ENCODE assay signal across 19 mouse cellular contexts in genomic region chr1:129624519-129624918, GRCm38 (mm10).
A peak's percentile ranks its signal among the peaks of the same experiment; 100 is the strongest.
DNase-seq lines count a peak whose midpoint lies in the region; ATAC-seq lines count a peak whose summit lies in the region.
"Had no signal": no experiment of that assay in that cellular context is flagged by ENCODE, and none has a peak within 500 bp of the region (broad histone marks: within the 10 kb centered on the region; RNA-seq: fewer than 3 reads in every experiment).

No protein-coding gene starts in this region.

- ATAC-seq in activated CD4-positive, CD25-positive, alpha-beta regulatory T cell, adult 4 months = peak; percentile 32
- peak; percentile 89 for ATAC-seq in granulocyte monocyte progenitor cell, adult 5-6 weeks (replicated peaks; ENCODE audit: poor library complexity, severe bottlenecking)
- ATAC-seq: forebrain, embryonic 13.5 days; forebrain, postnatal 0 days; hindbrain, embryonic 16.5 days had no signal

- DNase-seq in retina, postnatal 1 day = peak; percentile 24
- no peak for DNase-seq in retina, embryonic 14.5 days (ENCODE audit: low spot score)
- no peak for DNase-seq in adrenal gland, adult (ENCODE audit: inconsistent age in 2 of 2, low spot score in 1 of 2)
- no peak for DNase-seq in kidney, postnatal 10 days
- DNase-seq in gastrocnemius, adult 8-10 months (ENCODE audit: low spot score in 2 of 2) = no peak
- DNase-seq: adrenal gland, postnatal 25 days; cerebellum, adult 11 months; cerebellum, adult 9-10 months; cerebellum, postnatal 25 days; forebrain, postnatal 0 days; gastrocnemius, adult 2 months; gastrocnemius, postnatal 36 days; heart, adult 18-20 months; heart, postnatal 10 days; heart, postnatal 4 days had no signal
